Mouse (Mus musculus): ENCODE measurements at regions not wholly inside any gene's neighbourhood (a gene's known extent, or its start where the extent isn't known, plus 50 kb on each side); places are given as distances from the start of the nearest gene placed in this dataset.
A peak's percentile ranks its signal among the peaks of the same experiment; 100 is the strongest.

GRCm38 (mm10) chr16:18683556-18683955 is 53.8 kb upstream of the Sept5 start:
- intact Hi-C loops (cut with DNase I): no loop called here
- no peak for DNase-seq (ENCODE audit: low spot score)

DNA sequence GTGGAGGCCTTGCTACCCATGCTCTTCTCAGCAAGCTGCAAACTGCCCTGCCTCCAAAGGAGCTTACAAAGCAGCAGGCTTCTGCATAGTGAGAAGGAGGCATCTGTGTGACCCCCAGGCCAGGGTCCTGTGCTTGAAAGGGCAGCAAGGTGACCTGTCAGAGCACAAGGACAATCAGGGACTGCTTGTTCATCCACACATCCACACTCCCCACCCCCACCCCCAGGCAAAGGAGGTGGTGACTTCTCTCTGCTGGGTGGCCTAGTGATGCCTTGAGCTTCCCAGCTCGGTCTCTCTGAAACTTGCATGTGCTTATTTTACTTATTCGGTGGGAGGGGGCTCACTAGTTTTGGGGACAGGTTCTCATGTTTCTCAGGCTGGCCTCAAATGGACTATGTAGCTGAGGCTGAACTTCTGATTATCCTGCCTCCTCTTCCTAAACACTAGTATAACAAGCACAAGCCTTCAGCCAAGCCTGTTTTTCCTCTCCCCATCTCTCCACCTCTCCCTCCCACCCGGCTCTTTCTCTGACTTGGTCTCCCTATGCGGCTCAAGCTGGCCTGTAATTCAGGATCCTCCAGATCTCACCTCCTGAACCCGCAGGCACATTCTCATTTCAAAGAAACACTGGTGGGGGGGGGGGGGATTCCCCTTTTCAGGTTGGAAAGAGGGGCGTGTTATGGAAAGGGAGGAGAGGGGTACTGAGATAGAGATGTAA is 56.4 kb upstream of the Sept5 start:
- DNase-seq (ENCODE audit: low spot score): no peak

DNA sequence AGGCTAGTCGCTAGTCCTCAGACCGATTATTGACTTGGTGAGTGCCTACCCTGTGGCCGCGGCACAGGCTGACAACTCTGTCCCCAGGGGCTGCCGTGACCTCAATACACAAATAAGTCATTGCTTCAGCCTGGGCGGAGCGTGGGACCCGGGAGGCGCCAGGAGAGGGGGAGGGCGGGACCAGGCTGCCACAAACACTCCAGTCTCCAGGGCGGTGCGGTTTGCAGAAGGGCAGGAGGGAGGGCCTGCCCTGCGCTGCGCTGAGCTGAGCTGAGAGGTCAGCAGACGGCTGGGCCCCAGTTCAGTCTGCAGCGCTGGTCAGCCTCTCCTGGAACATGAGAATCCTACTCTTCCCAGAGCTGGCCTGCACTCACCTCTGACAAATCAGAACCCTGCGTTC is 57.2 kb upstream of the Sept5 start:
- intact Hi-C loops (cut with DNase I): no loop called here

More for the DNA sequence above, 56.4 kb upstream of the Sept5 start:
- intact Hi-C loops (cut with DNase I): no loop called here

DNA sequence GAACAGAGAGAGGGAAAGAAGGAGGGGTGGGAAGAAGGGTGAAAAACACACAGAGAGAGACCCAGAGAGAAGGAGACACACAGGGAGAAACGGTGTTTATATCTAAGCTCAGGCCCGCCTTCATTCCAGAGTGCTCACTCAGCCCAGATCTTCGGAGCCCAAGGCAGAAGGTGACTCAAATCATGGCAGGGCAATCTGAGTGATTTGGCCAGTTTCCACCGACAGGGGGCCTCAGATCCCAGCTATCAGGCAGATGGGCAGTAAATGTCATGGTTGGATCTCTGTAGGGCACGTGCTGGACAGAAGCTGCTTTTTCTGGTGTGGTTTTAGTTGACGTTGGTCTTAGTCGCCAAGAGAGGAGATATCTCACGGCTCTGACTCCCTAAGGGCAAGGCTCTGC is 57.6 kb upstream of the Sept5 start:
- DNase-seq (ENCODE audit: low spot score): peak; percentile 23
- intact Hi-C loops (cut with DNase I): no loop called here

More for the DNA sequence above, 57.2 kb upstream of the Sept5 start:
- peak; percentile 84 for DNase-seq (ENCODE audit: low spot score)

DNA sequence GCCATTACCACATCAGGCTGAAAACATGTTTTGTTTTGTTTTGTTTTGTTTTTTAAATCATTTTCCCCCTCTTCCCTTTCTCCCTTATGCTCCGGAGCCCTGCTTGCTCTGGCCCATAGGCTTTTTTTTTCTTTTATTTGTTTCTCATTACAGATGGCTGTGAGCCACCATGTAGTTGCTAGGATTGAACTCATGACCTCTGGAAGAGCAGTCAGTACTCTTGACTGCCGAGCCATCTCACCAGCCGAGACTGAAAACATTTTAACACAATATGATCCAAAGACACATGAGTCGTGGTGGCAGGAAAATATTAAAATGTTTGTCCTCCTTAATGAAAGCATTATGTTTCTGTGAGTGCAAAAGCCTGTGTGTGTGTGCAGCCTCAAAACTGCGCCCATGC is 65.8 kb upstream of the Sept5 start:
- DNase-seq (ENCODE audit: low spot score): no peak
- intact Hi-C loops (cut with DNase I): no loop called here

DNA sequence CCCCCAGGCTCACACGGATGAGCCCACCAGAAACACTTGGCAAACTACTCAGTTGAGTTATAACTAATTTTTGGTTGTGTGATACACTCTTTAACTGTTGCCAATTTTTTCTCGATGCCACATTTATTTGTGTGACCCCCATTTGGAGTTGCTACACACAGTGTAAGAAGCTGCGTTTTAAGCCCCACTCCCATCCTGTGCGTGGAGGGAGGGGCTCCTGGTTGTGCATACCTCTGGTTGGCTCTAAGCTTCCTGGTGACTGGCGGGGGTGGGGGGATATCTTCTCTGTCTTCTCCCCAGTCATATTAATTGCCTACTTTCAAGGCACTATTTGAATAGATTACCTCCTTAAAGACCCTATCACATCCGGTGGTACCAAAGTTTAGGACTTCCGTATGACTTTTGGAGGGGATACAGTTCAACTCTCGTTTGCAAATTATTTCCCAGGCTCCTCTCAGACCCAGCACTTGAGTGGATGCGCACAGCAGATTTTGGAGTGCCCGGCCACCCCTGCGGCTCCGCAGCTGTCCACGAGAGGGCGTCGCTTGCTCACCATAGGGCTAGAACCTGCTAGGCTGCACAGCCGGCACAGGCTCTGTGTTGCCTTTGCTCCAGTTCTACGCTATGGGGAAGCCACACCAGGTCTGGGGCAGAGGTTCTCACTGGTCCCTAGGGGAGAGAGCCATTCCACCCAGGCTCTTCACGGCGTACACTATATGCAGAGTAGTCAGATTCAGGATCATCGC is 66.5 kb upstream of the Sept5 start:
- DNase-seq (ENCODE audit: low spot score): peak; percentile 51
- intact Hi-C loops (cut with DNase I): loop anchor here (1.0 to 2.0 kb wide), 2 partner anchors 102 to 163 kb away; no protein-coding TSS in a partner anchor

- DNase-seq (ENCODE audit: low spot score): no peak
- intact Hi-C loops (cut with DNase I): loop anchor here (1.0 to 2.0 kb wide), 2 partner anchors 102 to 162 kb away; no protein-coding TSS in a partner anchor
Measured at GRCm38 (mm10) chr16:18696820-18697168, 67.0 kb upstream of the Sept5 start.

- intact Hi-C loops (cut with DNase I): loop anchor here (5.0 kb wide), 1 partner anchor 73 kb away; the partner anchor contains the start of gene Cldn5
- DNase-seq (ENCODE audit: low spot score): no peak
Measured at GRCm38 (mm10) chr16:18704126-18704525, 72.5 kb upstream of the Cldn5 start.

DNA sequence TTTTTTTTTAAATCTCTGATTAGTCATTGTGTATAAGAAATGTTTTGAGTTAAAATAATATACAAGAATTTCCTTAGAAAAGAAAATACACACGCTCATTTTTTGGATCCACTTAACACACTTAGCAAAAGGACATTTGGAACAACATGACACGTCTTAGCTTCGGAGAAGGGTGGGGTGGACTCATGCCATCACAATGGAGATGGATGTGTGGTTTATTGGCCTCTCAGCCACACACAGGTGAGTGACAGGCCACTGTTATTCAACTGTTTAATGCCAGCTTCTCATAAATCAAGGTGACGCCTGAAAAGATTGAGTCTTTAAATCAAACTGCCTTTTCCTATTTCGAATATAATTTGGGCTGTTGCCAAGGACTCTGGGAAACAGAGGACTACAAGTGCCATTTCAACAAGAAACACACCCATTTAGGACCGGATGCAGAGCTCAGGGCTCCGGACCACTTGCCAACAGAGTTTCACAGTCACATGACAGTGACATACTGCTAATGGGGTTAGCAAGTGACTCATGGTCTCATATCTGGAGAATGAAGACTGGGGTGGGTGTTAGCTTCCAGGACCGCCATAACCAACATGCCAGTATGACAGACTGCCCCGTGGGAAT is 71.5 kb upstream of the Cldn5 start:
- DNase-seq (ENCODE audit: low spot score): peak; percentile 59
- intact Hi-C loops (cut with DNase I): no loop called here

- intact Hi-C loops (cut with DNase I): no loop called here
Measured at GRCm38 (mm10) chr16:18711637-18712125, 65.0 kb upstream of the Cldn5 start.

DNA sequence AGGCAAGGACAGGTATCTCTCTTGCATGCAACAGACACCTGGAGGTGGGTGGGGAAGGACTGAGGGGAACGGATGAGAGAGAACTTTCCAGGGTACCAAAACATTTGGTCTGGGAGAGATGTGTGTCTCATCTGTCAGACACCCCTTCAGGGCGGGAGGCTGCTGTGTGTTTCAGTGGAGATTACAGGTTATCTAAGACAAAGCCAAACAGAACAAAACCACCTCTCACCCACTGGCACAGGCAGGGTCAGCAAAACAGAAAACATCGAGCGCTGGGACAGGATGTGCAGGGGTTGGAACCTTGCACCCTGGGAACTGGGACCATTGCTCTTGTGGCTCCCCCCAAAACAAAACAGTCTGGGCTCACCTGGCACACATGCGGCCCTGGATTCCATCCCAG is 63.6 kb upstream of the Cldn5 start:
- intact Hi-C loops (cut with DNase I): no loop called here
- DNase-seq (ENCODE audit: low spot score): no peak

More at GRCm38 (mm10) chr16:18711637-18712125, 65.0 kb upstream of the Cldn5 start:
- no peak for DNase-seq (ENCODE audit: low spot score)

DNA sequence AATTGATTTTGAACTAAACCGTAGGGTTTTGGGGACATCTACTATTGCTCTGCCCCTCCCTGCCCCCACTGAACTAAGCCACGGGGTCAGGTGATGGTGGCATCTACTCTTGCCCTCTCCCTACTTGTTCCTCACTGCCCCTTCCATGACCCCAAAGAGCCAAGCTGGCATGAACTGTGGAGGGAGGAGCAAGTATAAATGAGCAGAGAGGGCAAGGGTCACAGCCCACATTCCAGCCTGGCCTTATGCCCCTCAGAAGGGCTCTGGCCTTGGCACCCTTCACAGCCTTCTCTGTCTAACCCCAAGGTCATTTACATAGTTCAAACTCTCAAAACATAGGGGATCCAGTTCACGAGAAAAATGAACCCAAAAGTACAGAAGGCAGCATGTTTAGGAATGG is 61.3 kb upstream of the Cldn5 start:
- no peak for DNase-seq (ENCODE audit: low spot score)
- intact Hi-C loops (cut with DNase I): no loop called here

DNA sequence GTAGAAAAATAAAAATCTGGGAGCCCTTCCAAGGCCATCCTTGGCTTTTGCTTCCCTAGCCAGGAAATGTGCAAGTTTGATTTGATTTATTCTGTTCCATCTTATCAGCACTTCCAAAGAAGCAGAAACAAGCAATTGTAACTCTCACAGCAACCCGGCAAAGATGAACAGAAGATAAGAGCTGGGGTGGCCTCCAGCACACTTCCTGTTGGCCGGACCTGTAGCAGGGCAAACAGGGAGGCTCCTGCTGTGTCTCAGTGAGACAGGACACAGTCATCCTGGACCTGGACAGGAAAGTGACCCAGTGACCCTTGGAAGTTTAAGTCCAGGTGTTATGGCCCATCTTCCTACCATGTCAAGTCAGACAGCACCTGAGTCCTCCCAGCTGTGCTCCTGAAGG is 58.6 kb upstream of the Cldn5 start:
- no peak for DNase-seq (ENCODE audit: low spot score)
- intact Hi-C loops (cut with DNase I): no loop called here

DNA sequence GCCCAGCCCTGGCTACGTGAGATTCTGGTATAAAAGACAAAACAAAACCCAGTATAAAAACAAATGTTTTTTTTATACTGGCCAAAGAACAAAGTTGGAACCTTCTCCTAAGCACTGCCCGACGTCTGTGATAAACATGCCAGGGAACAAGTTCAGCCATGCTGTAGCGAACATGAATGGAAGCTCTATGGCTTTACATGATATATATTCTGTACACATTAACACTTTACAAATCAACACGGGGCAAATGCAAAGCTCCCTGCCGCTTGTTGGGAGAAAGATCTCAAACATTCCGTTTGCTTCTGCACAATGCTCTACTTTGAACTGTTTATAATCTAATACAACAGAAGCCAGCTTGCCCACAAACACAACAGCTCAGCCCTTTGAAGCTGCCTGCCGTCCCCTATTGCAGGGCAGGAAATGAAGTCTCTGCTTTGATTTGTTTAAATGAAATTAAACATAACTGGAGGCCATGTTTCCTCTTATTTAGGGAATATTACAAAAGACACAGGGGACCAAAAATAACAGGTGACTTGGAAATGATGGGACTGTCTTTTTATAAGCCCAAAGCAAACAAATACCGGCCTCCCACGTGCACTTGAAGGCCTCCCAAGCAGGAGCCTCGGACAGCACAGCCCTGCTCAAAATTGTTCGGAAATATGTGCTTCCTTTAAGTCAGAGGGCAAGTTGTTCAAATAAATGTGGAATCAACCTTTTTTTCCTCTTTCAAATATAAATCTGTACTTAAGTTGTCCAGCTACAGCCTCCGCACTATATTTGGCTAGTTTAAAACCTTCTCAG is 56.0 kb upstream of the Cldn5 start:
- intact Hi-C loops (cut with DNase I): no loop called here
- DNase-seq (ENCODE audit: low spot score): no peak

- intact Hi-C loops (cut with DNase I): no loop called here
Measured at GRCm38 (mm10) chr16:18723186-18723843, 53.3 kb upstream of the Cldn5 start.

GRCm38 (mm10) chr16:18723874-18724273 is 52.8 kb upstream of the Cldn5 start:
- DNase-seq (ENCODE audit: low spot score): no peak
- intact Hi-C loops (cut with DNase I): no loop called here

More at GRCm38 (mm10) chr16:18723186-18723843, 53.3 kb upstream of the Cldn5 start:
- no peak for DNase-seq (ENCODE audit: low spot score)

GRCm38 (mm10) chr16:18724706-18725105 is 51.9 kb upstream of the Cldn5 start:
- no peak for DNase-seq (ENCODE audit: low spot score)
- intact Hi-C loops (cut with DNase I): no loop called here
